Mouse (Mus musculus) embryo, embryonic 9.5 days (tissue): Measurements from ENCODE around the gene Cadm3.
"Not testable (repeated sequence)": the region's sequence is repeated elsewhere in the genome, so short reads cannot be mapped to it uniquely, and the experiment has no call there.

Experiments used
- DNase-seq: peaks from one replicate; pipeline ENCODE4 v3.0.0-alpha.2; 2017; ENCODE audit errors: extremely low spot score

Gene Cadm3

GRCm38 (mm10) chr1:173322249-173322627, 45.3 kb downstream of the Cadm3 start:
- no peak for DNase-seq

DNA sequence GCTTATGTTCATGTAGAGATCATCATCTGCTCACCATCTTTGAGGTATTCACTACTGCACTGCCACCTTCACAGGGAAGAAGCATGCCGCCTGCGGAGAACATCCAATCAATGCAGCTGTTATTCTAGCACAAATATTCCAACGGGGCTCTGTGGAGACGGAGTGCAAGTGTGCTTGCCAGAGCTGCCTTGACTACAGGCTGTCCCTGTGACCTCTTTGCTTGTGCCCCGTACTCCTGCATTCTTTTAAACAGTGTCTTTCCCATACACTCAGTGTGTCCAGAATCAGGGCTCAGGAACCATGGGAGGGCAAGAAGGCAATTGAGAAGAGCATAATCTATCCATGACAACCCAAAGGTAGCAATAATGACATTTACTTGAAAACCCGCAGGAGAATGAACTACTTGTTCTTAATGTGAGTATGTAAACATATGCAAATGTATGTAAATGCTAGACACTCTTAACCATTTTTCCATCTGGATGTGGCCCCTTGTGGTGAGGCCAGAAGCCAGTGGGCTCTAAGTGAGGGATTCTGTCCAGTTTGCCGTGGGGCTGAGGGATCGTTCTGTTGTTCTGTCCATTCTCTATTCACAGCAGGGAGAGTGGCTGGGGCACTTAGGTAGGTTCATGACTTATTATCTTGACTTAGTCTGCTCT, 45.8 kb downstream of the Cadm3 start:
- DNase-seq: no peak

DNA sequence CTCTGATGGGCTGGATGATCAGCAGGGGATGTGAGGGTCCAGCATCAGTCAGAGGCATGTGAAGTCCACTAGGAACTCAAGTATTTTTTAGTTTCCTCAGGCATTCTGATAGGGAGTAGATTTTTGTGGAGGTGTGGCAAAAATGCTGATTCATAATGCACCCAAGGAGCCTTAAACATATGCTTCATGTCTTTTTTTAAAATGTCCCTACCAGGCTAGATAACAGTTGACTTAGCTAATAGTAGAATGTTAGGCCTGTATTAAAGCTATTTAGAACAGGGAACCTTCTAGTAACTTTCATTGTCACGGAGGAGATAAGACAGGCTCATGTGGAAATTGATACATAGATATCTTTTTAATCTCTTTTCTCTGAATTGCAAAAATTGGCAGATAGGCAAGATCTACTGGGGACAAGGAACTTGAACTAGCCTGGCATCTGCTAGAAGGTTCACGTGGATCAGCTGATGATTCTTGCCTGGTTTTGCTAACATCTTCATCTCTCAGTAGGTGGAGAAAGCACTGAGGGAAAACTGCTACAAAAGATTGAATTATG, 49.5 kb downstream of the Cadm3 start:
- DNase-seq: no peak

DNA sequence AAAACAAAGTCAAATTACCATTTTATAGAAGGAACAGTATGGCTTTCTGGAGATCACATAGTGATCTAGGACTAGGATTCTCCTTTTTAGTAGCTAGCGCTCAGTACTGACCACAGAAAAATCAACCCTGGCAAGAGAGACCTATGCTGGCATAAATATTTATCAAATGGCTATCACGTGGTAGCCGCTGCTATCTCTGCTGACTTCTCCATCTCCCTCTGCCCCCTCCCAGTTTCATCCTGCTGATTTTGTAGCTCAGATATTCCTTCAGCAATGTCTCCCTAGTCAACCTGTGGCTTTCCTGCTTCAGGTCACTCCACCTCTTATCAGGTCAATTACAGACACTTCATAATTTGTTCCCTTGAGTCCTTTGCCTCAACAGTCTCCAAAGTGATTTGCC, 51.8 kb downstream of the Cadm3 start:
- DNase-seq: no peak

DNA sequence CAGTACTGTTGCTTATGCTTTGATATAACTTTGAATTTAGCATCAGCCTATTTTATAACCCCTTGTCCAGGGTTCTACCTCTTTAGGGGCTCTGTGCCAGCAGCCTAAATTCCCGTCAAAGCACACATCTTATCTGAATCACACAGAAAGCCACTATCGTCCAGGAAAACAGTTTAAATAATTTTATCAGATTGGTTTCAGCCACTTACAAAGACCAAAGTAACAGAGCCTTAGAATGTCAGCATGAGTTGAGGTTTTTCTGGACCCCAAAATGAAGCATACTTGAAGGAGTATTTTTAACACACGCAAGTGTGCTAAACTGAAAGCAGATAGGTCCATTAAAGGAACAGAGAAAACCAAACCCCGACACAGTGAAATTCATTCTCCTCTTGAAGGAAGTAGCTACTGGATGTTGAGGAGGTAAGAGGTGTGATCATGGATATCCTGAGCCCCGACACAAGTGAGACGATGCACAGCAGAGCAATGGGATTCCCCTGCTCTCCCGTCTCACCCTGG, 53.9 kb downstream of the Cadm3 start:
- DNase-seq: not testable (repeated sequence)

- DNase-seq: not testable (repeated sequence)
Measured at GRCm38 (mm10) chr1:173302795-173303194, 64.7 kb downstream of the Cadm3 start.
